9 mouse cellular contexts compared by ENCODE assay signal in genomic region chr10:128637011-128637410, GRCm38 (mm10). TPM values are rescaled to one million over a fixed set of nuclear protein-coding genes. Genes with fewer than 3 reads are reported as not detected.
DNase-seq lines count a peak whose midpoint lies in the region; ATAC-seq and TF ChIP-seq lines count a peak whose summit lies in the region.
"Had no signal": no experiment of that assay in that cellular context is flagged by ENCODE, and none has a peak within 500 bp of the region (broad histone marks: within the 10 kb centered on the region; RNA-seq: fewer than 3 reads in every experiment).

No protein-coding gene starts in this region.

- DNase-seq in midbrain, embryonic 10.5 days (ENCODE audit: low spot score), result peak; percentile 41
- DNase-seq in midbrain, postnatal 0 days (ENCODE audit: low spot score), result no peak
- DNase-seq in thymus, postnatal 14 days, result peak; percentile 86
- DNase-seq in adrenal gland, postnatal 10 days, result no peak
- DNase-seq in urinary bladder, adult 18-20 months (ENCODE audit: low spot score in 2 of 2), result no peak
- DNase-seq in left cerebral cortex, adult 2 months (ENCODE audit: extremely low spot score in 1 of 2, low spot score in 2 of 2), result no peak

- H3K36me3 ChIP-seq in midbrain, embryonic 10.5 days, result peaks cover 63% of the 10 kb centered on the region
- peaks cover 71% of the 10 kb centered on the region for H3K36me3 ChIP-seq in midbrain, postnatal 0 days (ENCODE audit: insufficient read depth, low read length)
- peaks cover 57% of the 10 kb centered on the region for H3K36me3 ChIP-seq in embryonic facial prominence, embryonic 12.5 days

- intact Hi-C loops in left cerebral cortex, adult 2 months (cut with DNase I), result no loop called here

- H3K9ac ChIP-seq in midbrain, postnatal 0 days (replicated peaks; ENCODE audit: low read length, poor library complexity, severe bottlenecking), result no peak overlapping the region
- H3K9ac ChIP-seq in embryonic facial prominence, embryonic 12.5 days, result no peak overlapping the region

- H3K4me1 ChIP-seq in midbrain, embryonic 10.5 days, result peaks cover 15% of the 10 kb centered on the region
- H3K4me1 ChIP-seq in midbrain, postnatal 0 days (ENCODE audit: insufficient read depth, low read length), result no peaks in the 10 kb centered on the region
- no peaks in the 10 kb centered on the region for H3K4me1 ChIP-seq in embryonic facial prominence, embryonic 12.5 days

- WGBS in midbrain, embryonic 10.5 days, result 7% methylated on average over 11 of the region's 11 CpGs
- WGBS in midbrain, postnatal 0 days, result 9% methylated on average over 11 of the region's 11 CpGs
- WGBS in embryonic facial prominence, embryonic 12.5 days, result 14% methylated on average over 11 of the region's 11 CpGs

- no peaks in the 10 kb centered on the region for H3K27me3 ChIP-seq in midbrain, embryonic 10.5 days (ENCODE audit: low read depth, poor library complexity, severe bottlenecking)
- H3K27me3 ChIP-seq in midbrain, postnatal 0 days (ENCODE audit: insufficient read depth, low read length), result no peaks in the 10 kb centered on the region
- no peaks in the 10 kb centered on the region for H3K27me3 ChIP-seq in embryonic facial prominence, embryonic 12.5 days

- TF ChIP-seq CTCF in midbrain, postnatal 0 days (IDR thresholded peaks at IDR 0.05), result no peak
- TF ChIP-seq CTCF in left cerebral cortex, adult 2 months (IDR thresholded peaks at IDR 0.05), result no peak

- peak overlapping the region; percentile 24 for H3K27ac ChIP-seq in midbrain, embryonic 10.5 days (replicated peaks)
- no peak overlapping the region for H3K27ac ChIP-seq in midbrain, postnatal 0 days (ENCODE audit: low read depth, low read length)
- no peak overlapping the region for H3K27ac ChIP-seq in embryonic facial prominence, embryonic 12.5 days
- H3K27ac ChIP-seq in left cerebral cortex, adult 2 months, result no peak overlapping the region
- H3K27ac ChIP-seq: macrophage had no signal

- no peak for ATAC-seq in midbrain, postnatal 0 days (ENCODE audit: low FRiP score)
- ATAC-seq in embryonic facial prominence, embryonic 12.5 days (ENCODE audit: insufficient number of reproducible peaks, insufficient read depth, low FRiP score, low TSS enrichment), result no peak
- peak; percentile 48 for ATAC-seq in megakaryocyte, adult 5-6 weeks (ENCODE audit: poor library complexity, severe bottlenecking)

- H3K4me3 ChIP-seq in midbrain, embryonic 10.5 days, result peak overlapping the region; percentile 9; the same call in 1 of the 2 replicates
- H3K4me3 ChIP-seq in midbrain, postnatal 0 days (ENCODE audit: low read depth, low read length), result no peak overlapping the region
- H3K4me3 ChIP-seq in embryonic facial prominence, embryonic 12.5 days, result no peak overlapping the region
- H3K4me3 ChIP-seq in left cerebral cortex, adult 2 months, result no peak overlapping the region

- no peaks in the 10 kb centered on the region for H3K9me3 ChIP-seq in midbrain, embryonic 10.5 days (replicated peaks)
- no peaks in the 10 kb centered on the region for H3K9me3 ChIP-seq in midbrain, postnatal 0 days (ENCODE audit: low read length)
- H3K9me3 ChIP-seq in embryonic facial prominence, embryonic 12.5 days, result no peaks in the 10 kb centered on the region

- no peak overlapping the region for H3K4me2 ChIP-seq in midbrain, postnatal 0 days (ENCODE audit: low read depth, low read length, poor library complexity, severe bottlenecking)
- peak overlapping the region; percentile 26; the same call in 1 of the 2 replicates for H3K4me2 ChIP-seq in embryonic facial prominence, embryonic 12.5 days (replicated peaks)

RNA-seq across cellular contexts. Expression of gene Ikzf4, which starts 8.8 kb away (rescaled TPM):
- polyA plus RNA-seq in midbrain, embryonic 10.5 days (2016; fragmentation: Nextera tagmentation; extraction: Ambion mirVana), result 2.8 and 3.6 TPM in 2 replicates
- 21.9 and 26.2 TPM in 2 replicates for total RNA-seq in midbrain, postnatal 0 days (2014; rRNA removed)
- polyA plus RNA-seq in midbrain, postnatal 0 days (2015; fragmentation: Nextera tagmentation; extraction: Ambion mirVana), result 16.8 and 17.9 TPM in 2 replicates
- 5.5 and 6.6 TPM in 2 replicates for polyA plus RNA-seq in embryonic facial prominence, embryonic 12.5 days (2016; fragmentation: Nextera tagmentation; extraction: Ambion mirVana)
- 0.14 TPM in 1 of 2 replicates, not detected in the other for total RNA-seq in megakaryocyte, adult 5-6 weeks (2015)
- not detected in 2 replicates for total RNA-seq in megakaryocyte, adult 5-6 weeks (2017)
- 1 to 10 TPM in 1 of 2 experiments, under 1 TPM in 1; 0.87 to 2.2 TPM for total RNA-seq in adrenal gland, postnatal 10 days (2021)
- 10 to 100 TPM; 16.2 to 16.8 TPM for total RNA-seq in left cerebral cortex, adult 2 months (2021)
- polyA plus RNA-seq: macrophage had no signal

RNA-seq across cellular contexts. Expression of gene Rps26, which starts 10.5 kb away (rescaled TPM):
- 460 and 529 TPM in 2 replicates for polyA plus RNA-seq in midbrain, embryonic 10.5 days (2016; fragmentation: Nextera tagmentation; extraction: Ambion mirVana)
- 1,580 and 1,646 TPM in 2 replicates for total RNA-seq in midbrain, postnatal 0 days (2014; rRNA removed)
- polyA plus RNA-seq in midbrain, postnatal 0 days (2015; fragmentation: Nextera tagmentation; extraction: Ambion mirVana), result 382 and 398 TPM in 2 replicates
- 668 and 696 TPM in 2 replicates for polyA plus RNA-seq in embryonic facial prominence, embryonic 12.5 days (2016; fragmentation: Nextera tagmentation; extraction: Ambion mirVana)
- 1,237 and 1,288 TPM in 2 replicates for total RNA-seq in megakaryocyte, adult 5-6 weeks (2015)
- total RNA-seq in megakaryocyte, adult 5-6 weeks (2017), result 518 and 577 TPM in 2 replicates
- total RNA-seq in adrenal gland, postnatal 10 days (2021), result 100 to 1,000 TPM; 696 to 753 TPM
- 100 to 1,000 TPM; 211 to 235 TPM for total RNA-seq in left cerebral cortex, adult 2 months (2021)

RNA-seq across cellular contexts. Expression of gene Suox, which starts 36.9 kb away (rescaled TPM):
- 13.9 and 14.9 TPM in 2 replicates for polyA plus RNA-seq in midbrain, embryonic 10.5 days (2016; fragmentation: Nextera tagmentation; extraction: Ambion mirVana)
- total RNA-seq in midbrain, postnatal 0 days (2014; rRNA removed), result 11.5 and 15.7 TPM in 2 replicates
- 8.9 and 11.8 TPM in 2 replicates for polyA plus RNA-seq in midbrain, postnatal 0 days (2015; fragmentation: Nextera tagmentation; extraction: Ambion mirVana)
- polyA plus RNA-seq in embryonic facial prominence, embryonic 12.5 days (2016; fragmentation: Nextera tagmentation; extraction: Ambion mirVana), result 18.5 and 19.5 TPM in 2 replicates
- 1.4 and 1.5 TPM in 2 replicates for total RNA-seq in megakaryocyte, adult 5-6 weeks (2015)
- total RNA-seq in megakaryocyte, adult 5-6 weeks (2017), result 3.9 and 4.7 TPM in 2 replicates
- total RNA-seq in adrenal gland, postnatal 10 days (2021), result 10 to 100 TPM; 19.8 to 24.2 TPM
- 10 to 100 TPM; 11.3 to 12.3 TPM for total RNA-seq in left cerebral cortex, adult 2 months (2021)

RNA-seq across cellular contexts. Expression of gene Erbb3, which starts 47.6 kb away (rescaled TPM):
- 0.72 and 1.4 TPM in 2 replicates for polyA plus RNA-seq in midbrain, embryonic 10.5 days (2016; fragmentation: Nextera tagmentation; extraction: Ambion mirVana)
- total RNA-seq in midbrain, postnatal 0 days (2014; rRNA removed), result 1.1 and 1.2 TPM in 2 replicates
- 0.21 and 0.33 TPM in 2 replicates for polyA plus RNA-seq in midbrain, postnatal 0 days (2015; fragmentation: Nextera tagmentation; extraction: Ambion mirVana)
- 20.9 TPM in 2 replicates for polyA plus RNA-seq in embryonic facial prominence, embryonic 12.5 days (2016; fragmentation: Nextera tagmentation; extraction: Ambion mirVana)
- total RNA-seq in megakaryocyte, adult 5-6 weeks (2015), result 2.5 and 2.8 TPM in 2 replicates
- total RNA-seq in megakaryocyte, adult 5-6 weeks (2017), result 1.5 and 2.1 TPM in 2 replicates
- total RNA-seq in adrenal gland, postnatal 10 days (2021), result 10 to 100 TPM in 1 of 2 experiments, 1 to 10 TPM in 1; 10.0 to 11.1 TPM
- 1 to 10 TPM; 5.0 to 5.4 TPM for total RNA-seq in left cerebral cortex, adult 2 months (2021)

RNA-seq across cellular contexts. Expression of gene Rab5b, which starts 59.1 kb away (rescaled TPM):
- polyA plus RNA-seq in midbrain, embryonic 10.5 days (2016; fragmentation: Nextera tagmentation; extraction: Ambion mirVana), result 73.3 and 86.3 TPM in 2 replicates
- 129 and 131 TPM in 2 replicates for total RNA-seq in midbrain, postnatal 0 days (2014; rRNA removed)
- polyA plus RNA-seq in midbrain, postnatal 0 days (2015; fragmentation: Nextera tagmentation; extraction: Ambion mirVana), result 112 and 115 TPM in 2 replicates
- polyA plus RNA-seq in embryonic facial prominence, embryonic 12.5 days (2016; fragmentation: Nextera tagmentation; extraction: Ambion mirVana), result 80.0 and 85.6 TPM in 2 replicates
- total RNA-seq in megakaryocyte, adult 5-6 weeks (2015), result 62.8 and 64.7 TPM in 2 replicates
- total RNA-seq in megakaryocyte, adult 5-6 weeks (2017), result 77.1 and 84.0 TPM in 2 replicates
- 10 to 100 TPM; 91.4 to 96.1 TPM for total RNA-seq in adrenal gland, postnatal 10 days (2021)
- total RNA-seq in left cerebral cortex, adult 2 months (2021), result 100 to 1,000 TPM; 123 to 132 TPM

Comparison
In these comparisons a context has a peak if more than half of its experiments do, and no peak if none do; other contexts are left out.
1. DNase-seq: peak in midbrain, embryonic 10.5 days (single experiment) and thymus, postnatal 14 days (single experiment); none in midbrain, postnatal 0 days (single experiment), adrenal gland, postnatal 10 days (single experiment), urinary bladder, adult 18-20 months (0 of 2) and left cerebral cortex, adult 2 months (0 of 2).